9 mouse cellular contexts compared by ENCODE assay signal in genomic region chr15:86202640-86203039, GRCm38 (mm10). TPM values are rescaled to one million over a fixed set of nuclear protein-coding genes. Genes with fewer than 3 reads are reported as not detected.
DNase-seq lines count a peak whose midpoint lies in the region; ATAC-seq and TF ChIP-seq lines count a peak whose summit lies in the region.
"Had no signal": no experiment of that assay in that cellular context is flagged by ENCODE, and none has a peak within 500 bp of the region (broad histone marks: within the 10 kb centered on the region; RNA-seq: fewer than 3 reads in every experiment).

No protein-coding gene starts in this region.

- WGBS in intestine, embryonic 16.5 days, result 45% methylated on average over 6 of the region's 6 CpGs

- no peaks in the 10 kb centered on the region for H3K9me3 ChIP-seq in G1E (replicated peaks)
- H3K9me3 ChIP-seq in intestine, embryonic 16.5 days (ENCODE audit: control insufficient read depth, low read length), result no peaks in the 10 kb centered on the region
- H3K9me3 ChIP-seq: embryonic facial prominence, embryonic 12.5 days had no signal

- H3K4me1 ChIP-seq in G1E (ENCODE audit: insufficient read depth, low read depth, low read length), result peaks cover 47% of the 10 kb centered on the region
- H3K4me1 ChIP-seq in intestine, embryonic 16.5 days (ENCODE audit: control insufficient read depth, insufficient read depth, low read length), result peaks cover 2% of the 10 kb centered on the region; the same call in 1 of the 2 replicates

- no peak overlapping the region for H3K9ac ChIP-seq in intestine, embryonic 16.5 days (ENCODE audit: low read depth, low read length)
- H3K9ac ChIP-seq: embryonic facial prominence, embryonic 12.5 days had no signal

- DNase-seq in adrenal gland, adult (ENCODE audit: inconsistent age in 2 of 2, low spot score in 1 of 2), result peak; percentile 50 to 73
- no peak for DNase-seq in adrenal gland, postnatal 14 days
- DNase-seq in G1E (ENCODE audit: low spot score), result peak; percentile 79
- DNase-seq in cerebellum, adult 9-10 months, result no peak
- DNase-seq in urinary bladder, postnatal 10 days (ENCODE audit: low spot score), result no peak

- peak; percentile 75 for ATAC-seq in G1E (ENCODE audit: extremely low read depth, insufficient number of reproducible peaks, low FRiP score, poor library complexity, severe bottlenecking)
- no peak for ATAC-seq in intestine, embryonic 16.5 days
- peak; percentile 86 for ATAC-seq in megakaryocyte progenitor cell, adult 5-6 weeks (replicated peaks; ENCODE audit: poor library complexity)
- no peak for ATAC-seq in erythroid progenitor cell, adult 5-6 weeks (replicated peaks; ENCODE audit: low FRiP score, poor library complexity, severe bottlenecking)

- peak overlapping the region; percentile 63; the same call in 1 of the 2 replicates for H3K4me3 ChIP-seq in G1E (ENCODE audit: low read depth, low read length)
- no peak overlapping the region for H3K4me3 ChIP-seq in intestine, embryonic 16.5 days (ENCODE audit: low read length)
- H3K4me3 ChIP-seq: embryonic facial prominence, embryonic 12.5 days had no signal

- TF ChIP-seq CTCF in G1E (IDR thresholded peaks at IDR 0.05; ENCODE audit: low read depth, low read length), result no peak

- H3K36me3 ChIP-seq in G1E (replicated peaks), result no peaks in the 10 kb centered on the region
- no peaks in the 10 kb centered on the region for H3K36me3 ChIP-seq in intestine, embryonic 16.5 days (ENCODE audit: control insufficient read depth, insufficient read depth, low read length)
- H3K36me3 ChIP-seq: embryonic facial prominence, embryonic 12.5 days had no signal

- H3K27me3 ChIP-seq in G1E (ENCODE audit: insufficient read depth, low read length), result peaks cover 26% of the 10 kb centered on the region
- no peaks in the 10 kb centered on the region for H3K27me3 ChIP-seq in intestine, embryonic 16.5 days (replicated peaks; ENCODE audit: control insufficient read depth, insufficient read depth, low read length)
- H3K27me3 ChIP-seq: embryonic facial prominence, embryonic 12.5 days had no signal

- H3K27ac ChIP-seq in intestine, embryonic 16.5 days (ENCODE audit: low read length), result 0 out of 2 replicates have a peak overlapping the region, but pooled peaks have one; percentile 1
- H3K27ac ChIP-seq: embryonic facial prominence, embryonic 12.5 days had no signal

- no peak overlapping the region for H3K4me2 ChIP-seq in intestine, embryonic 16.5 days (ENCODE audit: low read depth, low read length)
- H3K4me2 ChIP-seq: embryonic facial prominence, embryonic 12.5 days had no signal

RNA-seq across cellular contexts. Expression of gene Tbc1d22a, which starts 11.6 kb away (rescaled TPM):
- total RNA-seq in adrenal gland, postnatal 14 days (2021), result 26.8 and 32.0 TPM in 2 replicates
- 7.4 and 11.9 TPM in 2 replicates for total RNA-seq in G1E (2014; fragmentation: Nextera tagmentation)
- 13.6 and 16.0 TPM in 2 replicates for total RNA-seq in G1E (2017)
- polyA plus RNA-seq in G1E (2012), result 8.8 and 11.5 TPM in 2 replicates
- 12.5 and 13.7 TPM in 2 replicates for polyA plus RNA-seq in intestine, embryonic 16.5 days (2015; fragmentation: Nextera tagmentation; extraction: Ambion mirVana)
- 12.2 and 12.6 TPM in 2 replicates for total RNA-seq in megakaryocyte progenitor cell, adult 5-6 weeks (2015)
- total RNA-seq in megakaryocyte progenitor cell, adult 5-6 weeks (2017), result 17.3 and 19.8 TPM in 2 replicates
- 7.6 and 9.2 TPM in 2 replicates for total RNA-seq in erythroid progenitor cell, adult 5-6 weeks (2015; ENCODE audit: low replicate concordance)
- total RNA-seq in erythroid progenitor cell, adult 5-6 weeks (2017; ENCODE audit: low replicate concordance), result 8.2 and 12.9 TPM in 2 replicates

RNA-seq across cellular contexts. Expression of gene Cerk, which starts 16.7 kb away (rescaled TPM):
- total RNA-seq in adrenal gland, postnatal 14 days (2021), result 31.5 and 33.0 TPM in 2 replicates
- total RNA-seq in G1E (2014; fragmentation: Nextera tagmentation), result 0.19 TPM in 1 of 2 replicates, not detected in the other
- total RNA-seq in G1E (2017), result 0.06 and 0.22 TPM in 2 replicates
- polyA plus RNA-seq in G1E (2012), result 0.01 and 0.02 TPM in 2 replicates
- 7.9 and 8.0 TPM in 2 replicates for polyA plus RNA-seq in intestine, embryonic 16.5 days (2015; fragmentation: Nextera tagmentation; extraction: Ambion mirVana)
- 25.0 and 26.5 TPM in 2 replicates for total RNA-seq in megakaryocyte progenitor cell, adult 5-6 weeks (2015)
- total RNA-seq in megakaryocyte progenitor cell, adult 5-6 weeks (2017), result 37.6 and 45.7 TPM in 2 replicates
- 7.9 and 10.1 TPM in 2 replicates for total RNA-seq in erythroid progenitor cell, adult 5-6 weeks (2015; ENCODE audit: low replicate concordance)
- 5.5 and 10.0 TPM in 2 replicates for total RNA-seq in erythroid progenitor cell, adult 5-6 weeks (2017; ENCODE audit: low replicate concordance)

Comparison
In these comparisons a context has a peak if more than half of its experiments do, and no peak if none do; other contexts are left out.
1. DNase-seq: peak in adrenal gland, adult (2 of 2) and G1E (single experiment); none in adrenal gland, postnatal 14 days (single experiment), cerebellum, adult 9-10 months (single experiment) and urinary bladder, postnatal 10 days (single experiment).
2. ATAC-seq: peak in G1E (single experiment) and megakaryocyte progenitor cell, adult 5-6 weeks (single experiment); none in intestine, embryonic 16.5 days (single experiment) and erythroid progenitor cell, adult 5-6 weeks (single experiment).
3. RNA of gene Cerk, which starts 16.7 kb away (total RNA-seq): 25.0 to 45.7 TPM in megakaryocyte progenitor cell, adult 5-6 weeks, 31.5 to 33.0 TPM in adrenal gland, postnatal 14 days and 5.5 to 10.1 TPM in erythroid progenitor cell, adult 5-6 weeks; 0.06 to 0.22 TPM in G1E; every median in the first group is over 4 times any median in the second.